Mouse (Mus musculus): ENCODE results near the gene Sipa1. TPM values are rescaled to one million over a fixed set of nuclear protein-coding genes. Genes with fewer than 3 reads are reported as not detected.

The Sipa1 gene
- polyA plus RNA-seq, 1 experiment from 2014 or later: 49.3 TPM

DNA sequence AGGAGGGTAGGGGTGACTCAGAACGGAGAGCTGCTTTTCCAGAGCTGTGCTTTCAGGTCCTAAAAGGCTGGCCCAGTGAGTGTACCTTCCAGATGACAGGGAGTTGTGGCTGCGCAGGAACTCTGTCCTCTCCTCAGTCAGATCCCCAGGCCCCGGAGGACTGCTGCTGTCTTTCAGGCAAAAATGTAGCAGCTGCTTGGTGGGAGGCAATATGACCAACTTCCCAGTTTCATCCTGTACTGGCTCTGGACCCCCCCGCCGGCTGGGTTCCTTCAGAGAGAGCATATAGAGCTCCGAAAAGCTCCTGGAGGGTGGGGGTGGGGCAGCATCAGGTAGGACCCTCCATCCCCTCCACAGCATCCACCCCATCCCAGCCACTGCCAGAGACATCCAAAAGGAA is 10.9 kb downstream of the Sipa1 start:
- ATAC-seq (ENCODE audit: insufficient read depth) (no peak), DNase-seq (no peak)
- Histone ChIP-seq H3K4me1 (ENCODE audit: insufficient read depth) (0 out of 2 replicates have a peak, but pooled peaks cover 12% of the 10 kb centered on the region), H3K4me3 (ENCODE audit: low read depth, low read length) (no peak overlapping the region), H3K9ac (no peak overlapping the region), H3K9me3 (ENCODE audit: low read depth, low read length) (no peaks in the 10 kb centered on the region), H3K27me3 (ENCODE audit: insufficient read depth, low read length) (peaks cover 17% of the 10 kb centered on the region), H3K4me2 (no peak overlapping the region), H3K36me3 (ENCODE audit: insufficient read depth) (peaks cover 51% of the 10 kb centered on the region), H3K27ac (ENCODE audit: low read depth) (no peak overlapping the region)
- WGBS: 93% methylated on average over 6 of the region's 6 CpGs
- TF ChIP-seq CTCF (IDR thresholded peaks at IDR 0.05; ENCODE audit: low read depth): no peak

DNA sequence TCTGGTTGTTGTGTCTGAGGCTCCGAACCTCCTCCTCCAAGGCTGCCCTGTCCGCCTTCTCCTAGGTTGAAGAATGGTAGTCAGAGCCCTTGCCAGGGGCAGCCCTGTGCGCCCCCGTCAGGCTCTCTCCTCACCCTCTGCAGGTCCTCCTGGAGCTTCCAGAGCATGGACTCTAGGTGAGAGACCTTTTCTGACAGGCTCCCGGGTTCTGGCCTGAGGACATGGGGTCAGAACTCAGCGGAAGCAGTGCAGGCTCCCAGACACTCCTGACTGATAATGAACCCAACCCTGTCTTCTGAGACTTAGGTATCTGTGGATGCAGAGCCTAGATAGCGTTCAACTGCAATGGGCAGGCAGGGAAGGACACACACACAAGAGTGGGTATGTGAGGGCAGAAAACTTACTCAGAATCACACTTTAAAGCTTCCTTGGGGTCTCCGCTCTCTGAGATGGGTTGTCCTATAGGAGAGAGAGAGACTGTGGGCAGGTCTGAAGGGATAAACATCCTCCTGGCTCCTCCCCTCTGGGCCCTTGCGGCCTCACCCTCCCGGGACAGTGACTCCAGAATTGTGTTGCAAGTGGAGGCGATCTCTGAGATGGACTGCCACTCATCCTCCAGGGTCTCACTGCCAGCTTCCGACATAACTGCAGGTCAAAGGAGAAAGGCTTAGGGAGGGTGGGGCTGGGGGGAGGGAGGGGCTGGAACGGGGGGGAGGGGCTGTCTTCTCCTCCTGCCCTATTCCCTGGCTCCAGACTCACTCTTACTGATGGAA is 11.8 kb downstream of the Sipa1 start:
- 53% methylated on average over 13 of the region's 13 CpGs for WGBS
- Histone ChIP-seq H3K27me3 (ENCODE audit: insufficient read depth, low read length) (peaks cover 17% of the 10 kb centered on the region), H3K9ac (no peak overlapping the region), H3K4me3 (ENCODE audit: low read depth, low read length) (no peak overlapping the region), H3K4me2 (no peak overlapping the region), H3K27ac (ENCODE audit: low read depth) (no peak overlapping the region), H3K9me3 (ENCODE audit: low read depth, low read length) (no peaks in the 10 kb centered on the region), H3K36me3 (ENCODE audit: insufficient read depth) (peaks cover 58% of the 10 kb centered on the region), H3K4me1 (ENCODE audit: insufficient read depth) (0 out of 2 replicates have a peak, but pooled peaks cover 12% of the 10 kb centered on the region)
- DNase-seq (no peak), ATAC-seq (ENCODE audit: insufficient read depth) (no peak)
- no peak for TF ChIP-seq CTCF (IDR thresholded peaks at IDR 0.05; ENCODE audit: low read depth)

DNA sequence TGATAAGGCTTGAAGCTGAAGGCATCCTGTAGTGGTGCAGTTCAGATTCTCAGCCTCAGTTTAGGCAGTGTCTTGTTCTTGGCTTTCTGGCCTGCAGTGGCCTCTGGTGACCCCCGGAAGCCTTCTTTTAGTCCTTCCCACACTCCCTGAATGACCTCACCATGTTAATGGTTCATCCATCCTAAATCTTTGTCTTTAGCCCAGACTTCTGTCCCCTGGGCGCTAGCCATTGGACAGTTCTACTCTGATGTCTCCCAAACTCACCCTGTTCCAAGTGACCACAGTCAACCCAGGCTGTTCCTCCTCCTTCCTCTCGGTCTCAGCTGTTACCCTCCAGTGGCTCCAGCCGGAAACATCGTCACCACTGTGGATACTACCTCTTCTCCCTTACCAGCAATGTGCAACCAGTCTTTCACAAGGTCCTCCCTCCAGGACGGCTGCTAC is 14.2 kb downstream of the Sipa1 start:
- WGBS: 58% methylated on average over 6 of the region's 6 CpGs
- no peaks in the 10 kb centered on the region for H3K9me3 ChIP-seq (ENCODE audit: low read depth, low read length)
- peak overlapping the region; percentile 47 for H3K9ac ChIP-seq
- H3K4me3 ChIP-seq (ENCODE audit: low read depth, low read length): peak overlapping the region; percentile 25
- H3K36me3 ChIP-seq (ENCODE audit: insufficient read depth): peaks cover 69% of the 10 kb centered on the region
- no peak for DNase-seq
- H3K4me1 ChIP-seq (ENCODE audit: insufficient read depth): 0 out of 2 replicates have a peak, but pooled peaks cover 7% of the 10 kb centered on the region
- H3K27ac ChIP-seq (ENCODE audit: low read depth): peak overlapping the region; percentile 74; the same call in 1 of the 2 replicates
- no peak for TF ChIP-seq CTCF (IDR thresholded peaks at IDR 0.05; ENCODE audit: low read depth)
- peaks cover 9% of the 10 kb centered on the region for H3K27me3 ChIP-seq (ENCODE audit: insufficient read depth, low read length)
- peak overlapping the region; percentile 66 for H3K4me2 ChIP-seq
- ATAC-seq (ENCODE audit: insufficient read depth): peak; percentile 4; the same call in 1 of the 2 replicates

DNA sequence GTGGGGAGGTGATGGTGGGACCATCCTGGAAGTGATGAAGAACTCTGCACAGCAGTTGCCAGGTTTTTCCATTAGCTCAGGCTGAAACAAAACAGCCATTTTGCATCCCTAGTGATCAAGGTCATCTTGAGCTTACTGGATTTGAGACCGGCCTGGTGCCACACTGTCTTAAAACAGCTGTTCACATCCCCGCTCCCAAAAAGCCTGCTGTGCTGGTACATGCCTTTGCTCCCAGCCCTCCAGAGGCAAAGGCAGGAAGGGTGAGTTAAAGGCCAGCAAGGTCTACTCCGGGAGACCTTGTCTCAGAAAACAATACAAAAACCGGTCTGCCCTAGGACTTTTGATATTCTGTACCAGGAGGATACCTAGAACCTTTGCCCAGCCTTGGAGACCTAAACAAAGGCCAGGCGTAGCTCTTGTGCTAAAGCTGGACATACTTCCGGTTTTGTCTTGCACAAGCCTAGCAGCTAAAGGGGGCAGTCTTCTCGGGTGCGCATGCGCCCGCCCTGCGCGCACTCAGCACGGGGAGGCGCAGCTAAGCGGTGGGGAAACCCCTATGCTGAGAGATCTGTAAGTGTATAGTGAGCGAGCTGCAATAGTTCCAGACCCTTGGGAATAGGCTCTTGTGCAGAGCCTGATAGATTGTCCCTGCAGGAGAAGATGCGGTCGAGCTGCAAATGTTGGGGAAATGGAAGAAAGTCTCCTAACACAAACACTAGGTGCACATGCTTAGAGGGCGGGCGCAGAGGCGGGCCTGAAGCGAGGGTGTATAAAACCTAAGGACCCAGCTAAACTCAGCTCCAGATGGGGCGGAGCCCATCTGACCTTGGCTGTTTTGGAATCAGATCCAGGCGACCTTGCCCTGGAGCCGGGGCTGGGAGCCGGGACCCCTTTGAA is 14.9 kb downstream of the Sipa1 start:
- Histone ChIP-seq H3K36me3 (ENCODE audit: insufficient read depth) (peaks cover 70% of the 10 kb centered on the region), H3K4me3 (ENCODE audit: low read depth, low read length) (peak overlapping the region; percentile 25), H3K9ac (peak overlapping the region; percentile 47), H3K9me3 (ENCODE audit: low read depth, low read length) (no peaks in the 10 kb centered on the region), H3K4me1 (ENCODE audit: insufficient read depth) (0 out of 2 replicates have a peak, but pooled peaks cover 7% of the 10 kb centered on the region), H3K27ac (ENCODE audit: low read depth) (peak overlapping the region; percentile 74), H3K4me2 (peak overlapping the region; percentile 66), H3K27me3 (ENCODE audit: insufficient read depth, low read length) (peaks cover 3% of the 10 kb centered on the region; the same call in 1 of the 2 replicates)
- 8% methylated on average over 26 of the region's 26 CpGs for WGBS
- peak; percentile 53 for TF ChIP-seq CTCF (IDR thresholded peaks at IDR 0.05; ENCODE audit: low read depth)
- peak; percentile 93 for DNase-seq
- peak; percentile 91 for ATAC-seq (ENCODE audit: insufficient read depth)

DNA sequence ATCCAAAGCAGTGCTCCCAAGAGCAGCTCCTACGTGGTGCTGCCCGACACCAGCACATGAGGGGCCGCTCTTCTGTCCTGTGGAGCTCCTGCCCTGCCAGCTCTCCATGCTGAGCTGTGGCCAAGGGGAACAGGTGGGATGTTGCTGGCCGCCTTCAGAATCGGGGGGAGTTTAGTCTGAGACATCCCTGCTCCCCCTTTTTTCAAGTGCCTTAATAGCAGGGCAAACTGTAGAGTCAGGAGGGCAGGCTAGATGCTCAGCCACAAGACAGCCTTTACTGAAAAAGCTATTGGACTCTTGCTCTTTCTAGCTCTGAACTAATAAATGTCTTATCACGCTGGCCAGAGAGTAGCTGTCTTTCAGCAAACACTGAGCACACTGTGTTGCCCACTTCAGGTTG is 15.7 kb downstream of the Sipa1 start:
- no peak overlapping the region for H3K4me3 ChIP-seq (ENCODE audit: low read depth, low read length)
- ATAC-seq (ENCODE audit: insufficient read depth) (no peak), DNase-seq (no peak)
- H3K27me3 ChIP-seq (ENCODE audit: insufficient read depth, low read length): peaks cover 2% of the 10 kb centered on the region; the same call in 1 of the 2 replicates
- no peak overlapping the region for H3K9ac ChIP-seq
- H3K4me1 ChIP-seq (ENCODE audit: insufficient read depth): 0 out of 2 replicates have a peak, but pooled peaks cover 7% of the 10 kb centered on the region
- no peak for TF ChIP-seq CTCF (IDR thresholded peaks at IDR 0.05; ENCODE audit: low read depth)
- peak overlapping the region; percentile 74; the same call in 1 of the 2 replicates for H3K27ac ChIP-seq (ENCODE audit: low read depth)
- no peak overlapping the region for H3K4me2 ChIP-seq
- 92% methylated on average over 6 of the region's 6 CpGs for WGBS
- H3K9me3 ChIP-seq (ENCODE audit: low read depth, low read length): no peaks in the 10 kb centered on the region
- peaks cover 76% of the 10 kb centered on the region for H3K36me3 ChIP-seq (ENCODE audit: insufficient read depth)

DNA sequence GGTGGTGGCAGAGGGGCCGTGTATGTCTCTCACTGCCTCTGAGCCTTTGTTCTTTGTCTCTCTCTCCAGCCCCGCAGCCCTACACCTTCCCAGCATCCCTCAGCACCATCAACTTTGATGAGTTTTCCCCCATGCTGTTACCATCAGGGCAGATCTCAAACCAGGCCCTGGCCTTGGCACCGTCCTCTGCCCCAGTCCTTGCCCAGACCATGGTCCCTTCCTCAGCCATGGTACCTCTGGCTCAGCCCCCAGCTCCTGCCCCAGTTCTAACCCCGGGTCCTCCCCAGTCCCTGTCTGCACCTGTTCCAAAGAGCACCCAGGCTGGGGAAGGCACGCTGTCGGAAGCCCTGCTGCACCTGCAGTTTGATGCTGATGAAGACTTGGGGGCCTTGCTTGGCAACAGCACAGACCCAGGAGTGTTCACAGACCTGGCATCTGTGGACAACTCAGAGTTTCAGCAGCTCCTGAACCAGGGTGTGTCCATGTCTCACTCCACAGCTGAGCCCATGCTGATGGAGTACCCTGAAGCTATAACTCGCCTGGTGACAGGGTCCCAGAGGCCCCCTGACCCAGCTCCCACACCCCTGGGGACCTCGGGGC is 16.7 kb downstream of the Sipa1 start:
- 0 out of 2 replicates have a peak, but pooled peaks cover 7% of the 10 kb centered on the region for H3K4me1 ChIP-seq (ENCODE audit: insufficient read depth)
- WGBS: 90% methylated on average over 8 of the region's 8 CpGs
- no peaks in the 10 kb centered on the region for H3K9me3 ChIP-seq (ENCODE audit: low read depth, low read length)

More for the DNA sequence above, 16.7 kb downstream of the Sipa1 start:
- H3K4me3 ChIP-seq (ENCODE audit: low read depth, low read length): no peak overlapping the region
- ATAC-seq (ENCODE audit: insufficient read depth): no peak
- DNase-seq: no peak
- no peak for TF ChIP-seq CTCF (IDR thresholded peaks at IDR 0.05; ENCODE audit: low read depth)
- H3K27me3 ChIP-seq (ENCODE audit: insufficient read depth, low read length): no peaks in the 10 kb centered on the region
- no peak overlapping the region for H3K27ac ChIP-seq (ENCODE audit: low read depth)
- H3K36me3 ChIP-seq (ENCODE audit: insufficient read depth): peaks cover 77% of the 10 kb centered on the region
- H3K4me2 ChIP-seq: no peak overlapping the region
- no peak overlapping the region for H3K9ac ChIP-seq

Data from lung, embryonic 14.5 days (tissue).